8 mouse cellular contexts compared by ENCODE assay signal in the genomic region with DNA sequence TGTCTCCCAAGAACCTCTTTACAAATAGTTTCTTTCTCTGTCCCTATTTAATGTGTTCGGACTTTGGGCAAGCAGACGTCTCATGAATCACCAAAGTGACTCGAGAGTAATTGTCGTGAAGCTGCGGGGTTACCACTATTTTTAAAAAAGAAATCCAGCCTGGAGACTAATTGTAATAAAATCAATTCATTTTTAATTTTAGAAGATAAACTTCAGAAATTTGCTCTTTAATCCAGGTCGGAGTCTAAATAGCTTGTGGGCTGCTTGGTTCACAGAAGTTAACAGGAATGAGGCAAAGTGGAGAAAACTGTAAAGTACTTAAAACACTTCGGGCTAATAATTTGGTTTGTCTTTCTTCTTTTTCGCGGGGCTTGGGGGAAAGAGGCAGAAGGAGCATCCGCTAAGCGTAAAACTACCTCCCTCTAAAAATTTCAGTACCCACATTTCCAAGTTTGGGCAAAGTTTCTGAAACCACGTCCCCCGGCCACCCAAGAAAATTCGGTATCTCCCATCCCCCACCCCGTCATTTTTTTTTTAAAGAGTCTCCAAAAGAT. TPM values are rescaled to one million over a fixed set of nuclear protein-coding genes. Genes with fewer than 3 reads are reported as not detected.
A peak's percentile ranks its signal among the peaks of the same experiment; 100 is the strongest.
DNase-seq lines count a peak whose midpoint lies in the region; ATAC-seq and TF ChIP-seq lines count a peak whose summit lies in the region.

No protein-coding gene starts in this region.

- no peak overlapping the region for H3K27ac ChIP-seq in limb, embryonic 14.5 days (replicated peaks; ENCODE audit: low read depth, low read length)
- peak overlapping the region; percentile 76; the same call in 1 of the 2 replicates for H3K27ac ChIP-seq in stomach, embryonic 14.5 days (ENCODE audit: low read length)
- no peak overlapping the region for H3K27ac ChIP-seq in cerebellum, adult 2 months (ENCODE audit: insufficient read depth, low read length)

- H3K9ac ChIP-seq in limb, embryonic 14.5 days (ENCODE audit: low read depth, low read length, severe bottlenecking): peak overlapping the region; percentile 59
- H3K9ac ChIP-seq in stomach, embryonic 14.5 days (replicated peaks; ENCODE audit: low read depth, low read length): peak overlapping the region; percentile 67

- H3K4me1 ChIP-seq in megakaryocyte, embryonic 14.5 days: peaks cover 42% of the 10 kb centered on the region
- H3K4me1 ChIP-seq in limb, embryonic 14.5 days (ENCODE audit: control insufficient read depth, insufficient read depth, low read length): peaks cover 9% of the 10 kb centered on the region; the same call in 1 of the 2 replicates
- peaks cover 2% of the 10 kb centered on the region; the same call in 1 of the 2 replicates for H3K4me1 ChIP-seq in stomach, embryonic 14.5 days (ENCODE audit: control insufficient read depth, insufficient read depth, low read length)
- peaks cover 5% of the 10 kb centered on the region; the same call in 1 of the 2 replicates for H3K4me1 ChIP-seq in cerebellum, adult 2 months (ENCODE audit: control insufficient read depth, insufficient read depth, low read length)

- no peak for TF ChIP-seq CTCF in cerebellum, adult 2 months (IDR thresholded peaks at IDR 0.05; ENCODE audit: borderline replicate concordance, insufficient read depth, low read depth, low read length)

- H3K9me3 ChIP-seq in megakaryocyte, embryonic 14.5 days: peaks cover 7% of the 10 kb centered on the region
- H3K9me3 ChIP-seq in limb, embryonic 14.5 days (ENCODE audit: control insufficient read depth, low read length): no peaks in the 10 kb centered on the region
- H3K9me3 ChIP-seq in stomach, embryonic 14.5 days (ENCODE audit: control insufficient read depth, low read depth, low read length): no peaks in the 10 kb centered on the region

- 1% methylated on average over 15 of the region's 15 CpGs for WGBS in limb, embryonic 14.5 days
- 1% methylated on average over 15 of the region's 15 CpGs for WGBS in stomach, embryonic 14.5 days
- WGBS in cerebellum, adult 2 months: 4% methylated on average over 15 of the region's 15 CpGs

- no peak for TF ChIP-seq POLR2A in limb, embryonic 14.5 days (IDR thresholded peaks at IDR 0.05; ENCODE audit: borderline replicate concordance, extremely low read depth, insufficient read depth, insufficient read length)
- no peak for TF ChIP-seq POLR2A in cerebellum, adult 2 months (IDR thresholded peaks at IDR 0.05; ENCODE audit: borderline replicate concordance, insufficient read depth, low read length)

- peaks cover 76% of the 10 kb centered on the region for H3K27me3 ChIP-seq in megakaryocyte, embryonic 14.5 days (replicated peaks)
- peaks cover 23% of the 10 kb centered on the region; the same call in 1 of the 2 replicates for H3K27me3 ChIP-seq in limb, embryonic 14.5 days (ENCODE audit: control insufficient read depth, insufficient read depth, low read length)
- H3K27me3 ChIP-seq in stomach, embryonic 14.5 days (ENCODE audit: control insufficient read depth, insufficient read depth, low read length): 0 out of 2 replicates have a peak, but pooled peaks cover 6% of the 10 kb centered on the region
- H3K27me3 ChIP-seq in cerebellum, adult 2 months (ENCODE audit: control insufficient read depth, insufficient read depth, low read length): peaks cover 16% of the 10 kb centered on the region; the same call in 1 of the 2 replicates

- peak overlapping the region; percentile 91 for H3K4me3 ChIP-seq in megakaryocyte, embryonic 14.5 days (replicated peaks)
- H3K4me3 ChIP-seq in limb, embryonic 14.5 days (replicated peaks; ENCODE audit: low read length): peak overlapping the region; percentile 59
- peak overlapping the region; percentile 50 for H3K4me3 ChIP-seq in stomach, embryonic 14.5 days (ENCODE audit: low read depth, low read length)
- H3K4me3 ChIP-seq in cerebellum, adult 2 months (replicated peaks; ENCODE audit: insufficient read depth, low read depth, low read length): no peak overlapping the region

- H3K4me2 ChIP-seq in limb, embryonic 14.5 days (replicated peaks; ENCODE audit: low read depth, low read length, severe bottlenecking): peak overlapping the region; percentile 95
- H3K4me2 ChIP-seq in stomach, embryonic 14.5 days (replicated peaks; ENCODE audit: low read depth, low read length): peak overlapping the region; percentile 96

- ATAC-seq in megakaryocyte, adult 5-6 weeks (ENCODE audit: poor library complexity, severe bottlenecking): no peak
- no peak for ATAC-seq in limb, embryonic 14.5 days (ENCODE audit: low FRiP score, low read depth)
- ATAC-seq in stomach, embryonic 14.5 days (ENCODE audit: insufficient number of reproducible peaks, insufficient read depth, low FRiP score, low read depth): no peak

- DNase-seq in embryo, embryonic 9.5 days (ENCODE audit: extremely low spot score): peak; percentile 14
- DNase-seq in embryo, embryonic 10 days (ENCODE audit: low spot score): no peak
- no peak for DNase-seq in limb, embryonic 14.5 days (ENCODE audit: low spot score)
- no peak for DNase-seq in cerebellum, adult 2 months
- no peak for DNase-seq in cerebellum, postnatal 14 days

- no peaks in the 10 kb centered on the region for H3K36me3 ChIP-seq in megakaryocyte, embryonic 14.5 days (replicated peaks; ENCODE audit: low read length)
- no peaks in the 10 kb centered on the region for H3K36me3 ChIP-seq in limb, embryonic 14.5 days (ENCODE audit: control insufficient read depth, insufficient read depth, low read length)
- H3K36me3 ChIP-seq in stomach, embryonic 14.5 days (ENCODE audit: control insufficient read depth, insufficient read depth, low read length): no peaks in the 10 kb centered on the region

RNA-seq across cellular contexts. Expression of a gene that starts 1.1 kb away (rescaled TPM):
- polyA plus RNA-seq in megakaryocyte, embryonic 14.5 days (2012; ENCODE audit: insufficient read depth, low replicate concordance): 0.04 TPM in 1 of 2 replicates, not detected in the other
- total RNA-seq in megakaryocyte, adult 5-6 weeks (2015): 0.91 and 1.5 TPM in 2 replicates
- 0.18 and 0.89 TPM in 2 replicates for total RNA-seq in megakaryocyte, adult 5-6 weeks (2017)
- polyA plus RNA-seq in limb, embryonic 14.5 days (2012; rRNA removed): 32.1 and 32.9 TPM in 2 replicates
- 57.0 and 58.0 TPM in 2 replicates for polyA plus RNA-seq in limb, embryonic 14.5 days (2014; fragmentation: Nextera tagmentation; extraction: Ambion mirVana)
- 81.2 and 85.0 TPM in 2 replicates for polyA plus RNA-seq in stomach, embryonic 14.5 days (2014; fragmentation: Nextera tagmentation; extraction: Ambion mirVana)
- 0.30 and 0.79 TPM in 2 replicates for polyA plus RNA-seq in cerebellum, adult 2 months (2012; rRNA removed)

Comparison
In these comparisons a context has a peak if more than half of its experiments do, and no peak if none do; other contexts are left out.
1. RNA of a gene that starts 1.1 kb away (polyA plus RNA-seq): 81.2 to 85.0 TPM in stomach, embryonic 14.5 days and 32.1 to 58.0 TPM in limb, embryonic 14.5 days; 0.30 to 0.79 TPM in cerebellum, adult 2 months and 0.04 TPM in megakaryocyte, embryonic 14.5 days; every median in the first group is over 10 times any median in the second.